Mouse (Mus musculus) cerebellum, postnatal 36 days (tissue): Measurements from ENCODE around the gene Tspyl3.

Source experiments
- DNase-seq, 2 experiments: peaks; one replicate each; pipeline ENCODE4 v3.0.0; 2021 to 2022; ENCODE audit warnings: mixed read lengths in 2 of 2

The Tspyl3 gene

DNA sequence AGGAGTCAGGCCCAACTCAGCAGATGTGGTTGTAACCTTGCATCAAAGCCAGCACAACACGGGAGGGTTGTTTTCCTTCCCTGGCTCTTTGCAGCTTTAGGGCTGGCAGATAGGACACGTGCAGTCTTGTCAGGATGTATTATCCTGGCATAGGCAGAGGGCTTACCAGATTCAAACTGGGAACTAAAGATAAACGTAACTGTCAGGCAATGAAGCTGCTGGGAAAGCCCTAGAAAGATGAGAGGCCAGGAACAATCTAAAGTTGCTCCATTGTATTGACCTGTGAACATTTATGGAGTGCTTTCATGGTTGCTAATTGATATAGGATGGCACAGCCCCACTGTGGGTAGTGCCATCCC lies 333 bp upstream of the Tspyl3 start:
- no peak for DNase-seq

DNA sequence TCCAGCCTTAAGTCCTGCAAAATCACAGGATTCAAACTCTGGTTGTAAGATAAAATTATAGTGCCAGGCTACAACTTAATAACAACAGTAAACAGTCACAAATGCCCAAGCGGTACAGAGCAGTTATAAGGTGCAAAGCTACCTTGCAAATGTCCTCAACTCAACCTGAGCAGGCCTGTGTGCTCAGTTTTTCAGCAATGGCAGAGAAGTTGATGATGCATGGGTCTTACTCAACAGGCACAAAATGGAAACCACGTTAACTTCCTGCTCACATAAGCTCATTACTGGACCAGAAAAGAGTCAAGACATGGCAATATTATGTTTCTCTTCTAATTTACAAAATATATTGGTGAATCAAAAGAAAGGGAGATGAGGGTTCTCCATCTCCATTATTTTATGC lies 2.7 kb downstream of the Tspyl3 start:
- no peak for DNase-seq

DNA sequence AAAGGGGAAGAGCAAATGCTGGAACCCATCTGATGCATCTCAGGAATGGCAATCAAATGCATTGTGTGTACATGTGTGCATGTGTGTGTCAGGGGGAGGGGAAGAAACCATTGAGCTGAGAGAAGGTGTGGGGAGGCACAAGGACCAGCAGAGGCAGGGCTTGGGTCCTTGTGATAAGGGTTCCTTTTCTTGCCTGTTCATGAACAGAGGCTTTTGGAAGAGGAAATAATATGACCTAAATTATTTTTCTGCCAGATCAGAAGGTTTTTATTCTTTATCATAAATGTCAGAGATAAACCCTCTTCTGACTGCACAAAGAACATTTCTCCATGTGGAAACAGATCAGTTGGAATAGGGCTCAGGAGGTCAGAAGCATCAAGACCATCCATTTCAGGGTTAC lies 3.1 kb downstream of the Tspyl3 start:
- DNase-seq, result no peak

DNA sequence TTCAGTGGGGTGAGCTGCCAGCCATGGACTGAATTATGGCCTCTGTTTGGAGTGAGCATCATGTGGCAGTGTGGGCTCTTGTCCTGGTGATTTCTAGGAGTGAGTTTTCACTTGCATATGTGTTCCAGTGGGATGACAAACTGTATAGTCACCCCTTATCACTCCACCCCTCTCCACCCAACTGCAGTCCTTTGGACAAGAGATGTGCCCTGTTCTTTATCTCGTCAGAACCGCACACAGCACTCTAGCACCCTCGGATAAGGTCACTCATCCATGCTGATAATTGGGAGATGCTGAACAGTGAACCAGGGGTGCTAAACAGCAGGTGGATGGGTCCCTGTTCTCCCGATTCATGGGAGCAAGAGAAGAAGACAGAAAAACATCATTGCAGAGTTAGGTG lies 3.6 kb downstream of the Tspyl3 start:
- no peak for DNase-seq

DNA sequence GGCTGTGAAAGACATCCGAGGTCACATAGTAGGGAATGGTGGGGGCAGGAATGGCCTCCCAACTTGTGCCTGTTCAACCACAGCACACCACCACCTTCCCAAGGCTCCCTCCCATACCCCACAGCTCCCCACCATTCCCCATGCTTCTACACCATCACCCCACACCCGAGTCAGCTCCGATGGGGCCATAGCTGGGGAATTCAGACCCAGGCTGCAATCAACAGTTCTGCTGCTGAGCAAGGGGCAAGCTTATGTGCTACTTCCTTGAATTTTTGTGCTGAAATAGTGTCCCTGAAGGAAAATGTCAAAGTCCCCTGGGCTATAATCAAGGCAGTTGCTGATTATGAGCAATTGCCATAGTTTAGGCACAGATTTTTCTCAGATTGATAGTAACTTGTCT lies 6.7 kb downstream of the Tspyl3 start:
- DNase-seq, result no peak

DNA sequence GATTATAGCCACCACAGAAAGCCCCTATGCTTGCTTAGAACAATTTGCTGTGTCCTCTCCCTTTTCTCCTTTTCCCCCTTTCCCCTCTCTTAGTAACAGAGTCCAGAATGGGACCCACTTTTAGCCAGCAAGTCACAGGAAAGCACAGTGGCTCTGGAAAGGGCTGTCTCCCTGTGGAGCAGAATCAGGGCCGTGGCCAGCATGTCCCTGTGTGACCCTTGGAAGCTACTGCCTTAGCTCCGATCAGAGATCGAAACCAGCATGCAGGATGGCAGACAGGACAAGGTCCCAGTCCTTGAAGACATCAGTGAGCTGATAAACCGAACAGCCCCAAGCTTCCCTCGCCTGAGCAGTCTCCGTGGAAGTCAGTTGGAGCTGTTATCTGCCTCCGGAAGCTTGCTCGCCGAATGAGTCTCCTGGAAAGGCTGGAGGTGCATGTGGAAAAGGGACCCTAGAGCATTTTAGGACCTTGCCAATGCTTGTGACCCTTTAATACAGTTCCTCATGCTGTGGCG lies 7.4 kb downstream of the Tspyl3 start:
- no peak for DNase-seq

DNA sequence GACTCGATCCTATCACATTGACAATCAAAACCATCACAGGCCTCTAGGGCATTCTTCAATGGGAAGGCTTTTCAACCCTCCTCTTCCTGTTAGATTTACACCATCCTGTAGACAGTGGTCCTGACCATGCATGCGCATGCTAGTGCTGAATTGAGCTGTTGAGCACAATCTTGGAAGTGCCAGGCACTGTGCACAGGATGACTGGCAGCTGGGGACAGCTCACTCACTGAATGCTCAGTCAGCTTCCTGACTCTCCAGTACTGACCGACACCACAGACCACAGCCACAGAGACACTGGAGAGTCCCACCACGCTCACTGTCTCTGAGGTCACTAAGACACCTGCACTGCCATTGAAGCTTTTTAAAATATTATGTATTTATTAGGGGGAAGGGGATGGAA lies 9.8 kb downstream of the Tspyl3 start:
- DNase-seq, result no peak

DNA sequence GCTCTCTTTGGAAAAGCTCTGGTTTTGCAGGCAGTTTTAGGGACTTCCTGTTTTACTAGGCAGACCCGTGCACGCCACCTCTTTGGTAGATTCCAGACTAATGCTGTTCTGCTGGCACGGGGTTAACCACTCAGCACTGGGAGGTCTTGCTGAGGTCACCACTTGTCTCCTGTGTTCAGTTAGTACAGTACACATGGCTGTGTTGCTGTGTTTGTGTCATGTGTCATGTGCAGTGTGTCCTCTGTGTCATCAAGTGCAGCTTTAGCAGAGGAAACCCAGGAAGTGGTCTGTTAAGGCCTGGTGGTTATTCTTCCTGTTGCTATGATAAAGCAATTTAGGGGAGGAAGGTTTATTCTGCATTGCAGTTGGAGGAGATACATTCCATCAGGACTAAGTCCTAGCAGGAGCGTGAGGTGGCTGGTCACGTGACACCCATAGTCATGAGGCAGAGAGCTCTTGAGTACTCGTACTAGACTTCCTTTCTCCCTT lies 10.4 kb downstream of the Tspyl3 start:
- no peak for DNase-seq

DNA sequence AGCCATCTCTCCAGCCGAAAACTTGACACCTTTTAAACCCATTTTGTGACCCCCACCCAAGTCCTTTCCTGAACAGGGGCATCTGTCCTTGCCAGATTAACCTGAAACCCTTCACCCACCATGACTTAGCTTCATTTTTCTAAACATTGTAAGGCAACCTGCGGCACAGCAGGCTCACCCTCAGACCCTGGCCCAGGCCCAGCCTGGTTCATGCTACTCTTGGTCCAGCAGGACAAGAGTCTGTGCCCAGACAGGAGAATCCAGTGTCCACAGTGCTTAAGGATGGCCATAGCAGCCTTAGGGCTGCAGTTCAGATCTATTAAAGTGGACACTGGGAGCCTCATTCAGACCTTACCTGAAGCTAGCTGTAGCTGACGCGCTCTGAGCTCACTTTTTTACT lies 11.9 kb downstream of the Tspyl3 start:
- no peak for DNase-seq

DNA sequence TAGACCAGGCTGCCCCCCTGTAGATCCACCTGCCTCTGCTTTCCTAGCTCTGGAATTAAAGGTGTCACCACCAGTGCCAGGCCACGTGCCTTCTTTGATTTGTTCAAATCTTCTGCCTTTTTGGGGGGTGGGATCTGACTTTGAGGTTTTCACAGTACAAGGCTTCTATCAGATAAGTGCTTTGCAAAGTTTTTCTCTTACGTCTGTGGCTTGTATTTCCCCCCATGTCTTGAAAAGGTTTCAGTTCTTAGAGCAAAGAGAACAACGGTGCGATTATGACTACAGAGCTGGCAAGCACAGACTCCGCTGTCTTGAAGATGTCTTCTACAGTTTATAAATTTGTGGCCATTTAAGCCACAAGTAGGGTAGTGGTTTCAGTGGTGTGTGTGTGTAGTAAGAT lies 13.8 kb downstream of the Tspyl3 start:
- DNase-seq, result no peak

DNA sequence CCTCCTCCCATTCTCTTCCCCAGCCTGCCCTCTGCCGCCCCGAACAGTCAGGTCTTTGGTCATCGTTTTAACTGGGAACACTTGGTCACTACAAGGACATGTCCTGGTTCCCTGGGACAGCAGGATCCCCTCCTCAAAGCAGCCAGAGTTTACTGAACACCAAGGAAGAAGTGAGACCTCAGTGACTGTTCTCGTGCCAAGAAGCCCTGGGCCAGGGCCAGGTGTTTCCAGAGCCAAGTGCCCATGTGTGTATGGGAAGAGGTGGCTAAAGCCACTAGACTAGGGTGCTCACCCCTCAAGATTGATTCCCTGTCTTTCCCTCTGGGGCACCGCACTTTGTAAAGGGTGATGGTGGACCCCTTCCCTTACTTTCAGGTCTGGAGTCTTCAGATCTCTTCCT lies 16.0 kb downstream of the Tspyl3 start:
- DNase-seq, result peak; percentile 46 to 48

DNA sequence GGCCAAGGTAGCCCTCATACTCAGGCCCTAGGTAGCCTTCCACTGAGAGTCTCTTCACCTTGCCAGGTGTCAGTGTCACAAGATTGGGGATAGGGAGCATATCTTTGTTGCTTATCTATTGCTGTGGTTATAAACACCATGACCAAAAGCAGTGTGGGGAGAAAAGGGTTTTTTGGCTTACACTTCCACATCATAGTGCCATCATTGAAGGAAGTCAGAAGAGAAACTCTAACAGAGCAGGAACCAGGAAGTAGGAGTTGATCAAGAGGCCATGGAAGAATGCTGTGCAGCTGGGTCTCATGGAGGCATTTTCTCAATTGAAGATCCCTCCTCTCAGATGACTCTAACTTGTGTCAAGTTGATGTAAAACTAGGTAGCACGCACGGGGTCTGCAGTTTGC lies 17.1 kb downstream of the Tspyl3 start:
- DNase-seq, result no peak

DNA sequence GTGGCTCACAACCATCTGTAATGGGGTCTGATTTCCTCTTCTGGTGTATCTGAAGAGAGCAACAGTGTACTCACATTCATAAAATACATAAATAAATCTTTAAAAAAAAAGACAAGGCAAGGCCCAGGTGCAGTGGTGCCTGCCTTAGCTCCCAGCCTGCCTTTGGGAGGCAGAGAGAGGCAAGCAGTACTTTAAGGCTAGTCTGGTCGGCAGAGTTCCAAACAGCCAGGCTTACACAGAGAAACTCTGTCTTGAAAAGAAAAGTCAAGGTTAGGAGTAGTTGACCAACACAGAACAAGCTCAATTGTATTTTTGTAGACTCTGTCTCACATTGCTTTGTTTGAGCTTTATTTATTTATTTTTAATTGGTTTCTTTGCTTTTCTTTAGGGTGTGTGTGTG lies 22.5 kb downstream of the Tspyl3 start:
- no peak for DNase-seq

DNA sequence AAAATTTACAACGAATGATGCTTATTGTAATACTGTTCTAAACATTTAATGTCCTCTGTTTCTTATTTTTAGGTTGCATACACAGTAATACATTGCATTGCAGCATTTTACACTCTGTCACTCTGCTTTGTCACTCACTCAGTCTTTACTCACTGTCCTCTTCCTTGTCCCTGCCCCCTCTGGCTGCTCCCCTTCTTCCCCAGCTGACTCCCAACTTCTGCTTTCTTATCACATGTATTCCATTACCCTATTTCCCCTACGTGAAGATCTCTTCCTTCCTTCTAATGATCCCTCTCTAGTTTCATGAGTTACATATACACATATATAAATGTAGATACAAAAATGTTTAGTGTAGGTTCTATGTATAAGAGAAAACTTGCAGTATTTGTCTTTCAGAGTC lies 26.1 kb downstream of the Tspyl3 start:
- no peak for DNase-seq

DNA sequence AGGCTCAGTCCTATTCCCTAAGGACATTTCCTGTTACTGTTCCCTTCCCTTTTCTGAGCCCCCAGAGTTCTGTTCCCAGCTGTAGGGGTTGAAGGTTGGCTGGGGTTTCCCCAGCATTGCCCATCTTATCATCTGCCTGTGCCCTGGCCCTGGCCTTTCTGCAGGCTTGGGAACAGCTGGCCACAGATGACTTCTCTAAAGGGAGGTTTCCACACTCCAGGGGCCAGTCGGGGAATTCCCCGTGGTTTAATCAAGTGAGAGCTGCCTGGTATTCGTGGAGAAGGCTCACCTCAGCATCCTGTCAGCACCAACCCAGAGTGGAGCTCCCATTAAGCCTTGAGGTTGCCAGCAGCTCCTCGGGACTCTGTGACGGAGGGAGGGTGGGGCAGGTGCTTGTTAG lies 26.8 kb downstream of the Tspyl3 start:
- no peak for DNase-seq

DNA sequence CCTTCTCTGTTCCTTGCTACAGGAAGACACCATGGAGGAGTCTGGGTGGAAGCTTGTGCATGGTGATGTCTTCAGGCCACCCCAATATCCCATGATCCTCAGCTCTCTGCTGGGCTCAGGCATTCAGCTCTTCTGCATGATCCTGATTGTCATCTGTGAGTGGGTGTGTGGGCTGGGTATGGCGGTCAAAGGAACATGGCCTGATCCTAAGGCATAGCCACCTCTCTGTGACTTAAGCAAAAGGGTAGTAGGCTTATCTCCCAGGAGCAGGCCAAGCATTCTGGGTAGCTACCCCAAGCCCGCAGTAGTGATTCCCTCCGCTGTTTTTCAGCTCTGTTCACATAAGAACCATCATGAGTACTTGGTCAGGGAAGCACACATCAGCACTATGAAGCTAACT lies 31.0 kb downstream of the Tspyl3 start:
- no peak for DNase-seq

DNA sequence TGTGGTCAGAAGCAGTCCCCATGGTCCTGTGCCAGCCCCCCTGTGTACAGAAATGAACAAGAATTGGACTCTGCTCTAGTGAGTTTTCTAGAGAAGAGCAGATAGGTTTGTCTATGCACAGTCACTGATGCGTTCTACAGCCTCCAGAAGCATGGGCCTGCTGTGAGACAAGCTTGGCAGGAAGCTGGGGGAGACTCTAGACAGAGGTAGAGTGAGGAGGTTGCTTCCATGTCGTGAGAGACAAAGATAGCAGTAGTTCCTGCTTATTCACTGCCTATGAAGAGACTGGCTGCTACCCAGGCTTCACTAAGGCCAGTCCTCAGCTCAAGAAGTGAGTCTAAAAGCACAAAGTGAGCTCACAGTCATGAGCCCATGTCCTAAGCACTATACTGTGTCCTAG lies 34.0 kb downstream of the Tspyl3 start:
- DNase-seq, result no peak

DNA sequence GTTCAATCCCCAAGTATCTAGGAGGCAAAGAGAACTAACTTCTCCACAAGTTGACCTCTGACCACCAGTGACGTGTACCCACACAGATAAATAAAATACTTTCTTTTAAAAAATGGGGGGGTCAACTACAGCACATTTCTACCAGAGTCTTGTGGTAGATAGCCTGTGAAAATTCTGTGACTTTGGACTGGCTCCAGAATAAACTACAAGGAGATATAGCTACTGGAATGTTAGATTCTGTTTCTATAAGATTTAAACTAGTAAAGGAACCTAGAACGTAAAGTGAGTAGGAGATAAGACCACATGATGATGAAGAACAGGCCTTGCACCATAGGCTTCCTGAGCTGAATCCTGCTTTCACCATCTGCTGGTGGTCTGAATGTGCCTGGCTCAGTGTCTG lies 37.4 kb downstream of the Tspyl3 start:
- DNase-seq, result no peak

DNA sequence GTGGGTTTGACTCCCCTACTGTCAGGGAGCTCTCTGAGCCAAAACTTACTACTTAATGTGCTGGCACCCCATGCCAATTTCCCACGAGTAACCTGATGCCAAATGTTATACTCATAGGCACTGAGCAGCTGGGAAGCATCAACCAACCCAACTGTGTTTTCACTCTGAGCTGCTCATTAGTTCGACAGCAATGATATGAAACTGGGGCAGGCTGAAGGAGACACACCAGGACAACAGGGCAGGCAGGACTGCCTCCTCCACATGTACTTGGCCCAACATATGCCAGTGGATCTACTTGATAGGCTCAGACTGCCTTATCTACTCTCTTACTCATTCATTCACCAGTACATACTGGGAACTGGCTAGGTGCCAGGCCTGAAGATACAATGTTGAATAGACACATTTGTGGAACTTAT lies 39.1 kb downstream of the Tspyl3 start:
- DNase-seq, result peak in 1 of 2 experiments; percentile 12

DNA sequence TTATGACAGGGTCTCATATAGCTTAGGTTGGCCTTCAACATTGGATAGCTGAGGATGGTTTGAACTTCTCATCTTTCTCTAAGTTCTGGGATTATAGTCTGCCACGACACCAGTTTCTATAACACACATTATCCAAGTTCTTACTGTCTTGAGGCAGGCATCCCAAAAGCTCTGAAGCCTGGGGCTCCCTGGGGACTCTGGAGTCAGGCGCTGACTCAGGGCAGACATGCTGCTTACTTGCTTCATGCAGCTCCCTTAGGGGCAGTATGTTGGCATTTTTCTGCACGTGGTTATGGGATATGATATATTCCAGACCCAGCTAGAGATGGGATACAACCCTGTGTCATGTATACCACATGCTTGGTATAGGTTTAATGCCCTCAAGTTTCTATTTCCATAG lies 45.3 kb downstream of the Tspyl3 start:
- no peak for DNase-seq

DNA sequence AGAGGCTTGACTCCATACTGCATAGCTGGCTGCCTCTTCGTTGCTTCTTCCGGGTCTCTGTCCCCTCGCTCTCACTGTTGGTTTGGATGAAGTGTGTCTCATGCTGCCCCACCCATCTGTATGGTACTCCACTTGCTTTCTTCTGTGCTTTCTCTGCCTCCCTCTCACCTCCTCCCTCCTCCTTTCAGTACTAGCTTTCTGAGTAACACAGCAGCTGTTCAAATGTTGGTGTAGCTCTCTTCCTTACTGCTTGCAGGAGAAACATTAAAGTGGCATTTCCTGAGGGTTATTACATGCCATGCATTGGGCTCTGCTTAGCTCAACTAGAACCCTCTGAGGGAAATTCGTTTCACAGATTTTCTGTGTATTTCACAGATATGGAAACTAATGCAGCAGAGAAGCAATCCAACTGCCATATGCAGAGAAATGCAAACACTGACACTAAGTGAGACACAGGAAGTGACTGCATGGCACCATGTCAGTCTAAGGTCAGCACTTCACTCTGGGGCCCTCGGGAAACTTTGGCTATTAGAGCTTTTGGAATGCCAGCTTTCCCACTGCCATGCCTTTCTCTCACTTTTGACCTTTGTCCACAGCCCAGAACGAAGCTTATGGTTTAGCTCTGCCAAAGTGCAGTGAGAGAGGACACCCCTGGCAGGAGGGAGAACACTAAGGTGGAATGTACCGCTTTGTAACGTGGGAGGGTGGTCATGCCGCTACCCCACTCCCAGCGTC lies 45.9 kb downstream of the Tspyl3 start:
- no peak for DNase-seq

DNA sequence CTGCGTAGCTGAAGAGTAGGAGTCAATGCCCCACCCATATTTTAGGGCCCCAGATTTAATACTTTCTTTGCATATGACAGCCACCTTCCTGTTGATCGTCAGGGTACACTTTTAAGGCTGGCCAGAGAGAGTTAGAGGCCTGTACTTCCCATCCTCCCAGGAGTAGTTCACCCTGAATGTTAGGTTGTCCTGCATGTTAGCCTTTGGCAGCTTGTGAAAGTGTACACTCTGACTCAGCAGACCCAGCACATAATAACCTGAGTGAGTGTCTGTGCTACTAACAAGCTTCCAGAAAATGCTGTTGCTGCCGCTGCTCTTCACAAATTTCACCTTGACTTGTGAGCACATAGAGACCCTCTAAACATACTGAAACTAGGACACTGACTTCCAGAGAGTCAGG lies 48.1 kb downstream of the Tspyl3 start:
- DNase-seq, result no peak

DNA sequence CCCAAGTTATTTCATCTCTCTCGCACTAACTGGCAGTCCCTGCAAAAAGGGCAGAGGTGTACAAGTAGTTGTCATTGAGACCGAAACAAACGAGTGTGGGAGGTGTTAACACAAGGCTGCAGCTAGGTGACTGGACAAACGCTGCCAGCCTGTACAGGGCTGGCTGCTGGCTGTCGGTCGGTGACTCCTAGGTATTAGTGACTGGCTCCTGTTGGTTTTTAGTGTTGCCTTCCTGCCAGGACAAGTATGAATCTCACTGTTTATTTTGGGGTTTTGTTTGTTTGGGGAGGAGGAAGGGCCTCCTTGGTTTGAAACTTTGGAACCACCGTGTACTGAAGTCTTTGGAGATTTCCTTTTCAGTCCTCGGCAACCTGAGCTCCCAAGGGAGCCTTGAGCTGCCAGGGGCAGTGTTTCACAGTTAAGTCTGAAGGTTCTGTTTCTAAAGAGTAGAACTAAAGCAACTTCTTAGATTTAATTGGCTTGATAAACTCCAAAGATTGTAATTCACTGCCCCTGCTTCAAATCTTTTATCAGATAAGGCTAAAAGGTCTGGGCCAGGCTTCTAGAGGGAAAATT lies 49.2 kb downstream of the Tspyl3 start:
- DNase-seq, result no peak
